ENCODE assay signal across 10 mouse cellular contexts in the genomic region with DNA sequence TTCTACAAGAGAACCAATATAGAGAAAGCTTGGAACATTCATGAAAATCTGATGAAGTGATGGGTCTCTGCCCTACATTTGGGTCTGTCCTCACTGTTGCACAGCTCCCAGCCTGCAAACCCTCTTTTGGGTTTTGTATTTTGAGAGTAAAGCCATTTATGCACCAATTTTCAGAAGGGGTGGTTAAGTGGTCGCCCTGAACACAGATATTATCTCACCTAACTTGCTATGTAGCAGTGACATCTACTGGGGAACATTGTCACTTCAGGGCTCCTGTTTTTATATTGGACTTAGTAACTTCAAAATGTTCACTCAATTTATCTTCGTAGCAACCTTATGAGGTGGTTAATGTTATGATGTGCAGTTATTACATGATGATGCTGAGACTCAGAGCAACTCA.
DNase-seq lines count a peak whose midpoint lies in the region; ATAC-seq and TF ChIP-seq lines count a peak whose summit lies in the region.
"Had no signal": no experiment of that assay in that cellular context is flagged by ENCODE, and none has a peak within 500 bp of the region (broad histone marks: within the 10 kb centered on the region; RNA-seq: fewer than 3 reads in every experiment).

No protein-coding gene starts in this region.

- no peak for TF ChIP-seq CTCF in liver, adult 2 months (IDR thresholded peaks at IDR 0.05; ENCODE audit: low read depth, low read length)

- H3K9me3 ChIP-seq in forebrain, embryonic 14.5 days (replicated peaks; ENCODE audit: control insufficient read depth, low read length): no peaks in the 10 kb centered on the region
- H3K9me3 ChIP-seq in forebrain, embryonic 11.5 days (ENCODE audit: control insufficient read depth, low read length): no peaks in the 10 kb centered on the region
- no peaks in the 10 kb centered on the region for H3K9me3 ChIP-seq in liver, embryonic 11.5 days (ENCODE audit: control insufficient read depth, low read length)
- H3K9me3 ChIP-seq: neural tube, embryonic 13.5 days had no signal

- H3K4me1 ChIP-seq in forebrain, embryonic 14.5 days (ENCODE audit: control insufficient read depth, insufficient read depth, low read length): peaks cover 2% of the 10 kb centered on the region; the same call in 1 of the 2 replicates
- H3K4me1 ChIP-seq in forebrain, embryonic 11.5 days (replicated peaks; ENCODE audit: control insufficient read depth, insufficient read depth, low read length): no peaks in the 10 kb centered on the region
- H3K4me1 ChIP-seq in liver, adult 2 months (ENCODE audit: control insufficient read depth, insufficient read depth, low read length): no peaks in the 10 kb centered on the region
- H3K4me1 ChIP-seq in liver, embryonic 11.5 days (replicated peaks; ENCODE audit: control insufficient read depth, insufficient read depth, low read length): no peaks in the 10 kb centered on the region
- H3K4me1 ChIP-seq: neural tube, embryonic 13.5 days had no signal

- no peaks in the 10 kb centered on the region for H3K27me3 ChIP-seq in forebrain, embryonic 14.5 days (replicated peaks; ENCODE audit: control insufficient read depth, insufficient read depth, low read length)
- peaks cover under 1% of the 10 kb centered on the region; the same call in 1 of the 2 replicates for H3K27me3 ChIP-seq in forebrain, embryonic 11.5 days (ENCODE audit: control insufficient read depth, insufficient read depth, low read length)
- no peaks in the 10 kb centered on the region for H3K27me3 ChIP-seq in liver, adult 2 months (ENCODE audit: control insufficient read depth, insufficient read depth, low read length)
- no peaks in the 10 kb centered on the region for H3K27me3 ChIP-seq in liver, embryonic 11.5 days (replicated peaks; ENCODE audit: control insufficient read depth, insufficient read depth, low read length)
- H3K27me3 ChIP-seq: neural tube, embryonic 13.5 days had no signal

- 46% methylated on average over 2 of the region's 2 CpGs for WGBS in forebrain, embryonic 14.5 days
- WGBS in forebrain, embryonic 11.5 days: 61% methylated on average over 2 of the region's 2 CpGs
- 43% methylated on average over 2 of the region's 2 CpGs for WGBS in liver, adult 2 months
- WGBS in liver, embryonic 11.5 days: 42% methylated on average over 2 of the region's 2 CpGs

- H3K36me3 ChIP-seq in forebrain, embryonic 14.5 days (ENCODE audit: control insufficient read depth, insufficient read depth, low read length): no peaks in the 10 kb centered on the region
- no peaks in the 10 kb centered on the region for H3K36me3 ChIP-seq in forebrain, embryonic 11.5 days (ENCODE audit: control insufficient read depth, insufficient read depth, low read length)
- H3K36me3 ChIP-seq in liver, adult 2 months (ENCODE audit: control insufficient read depth, insufficient read depth, low read length): no peaks in the 10 kb centered on the region
- no peaks in the 10 kb centered on the region for H3K36me3 ChIP-seq in liver, embryonic 11.5 days (ENCODE audit: control insufficient read depth, insufficient read depth, low read length)
- H3K36me3 ChIP-seq: G1E; neural tube, embryonic 13.5 days had no signal

- TF ChIP-seq POLR2A in liver, adult 2 months (IDR thresholded peaks at IDR 0.05; ENCODE audit: extremely low read depth, insufficient read depth, low read length): no peak

- H3K27ac ChIP-seq in forebrain, embryonic 14.5 days (ENCODE audit: low read depth, low read length): no peak overlapping the region
- no peak overlapping the region for H3K27ac ChIP-seq in forebrain, embryonic 11.5 days (ENCODE audit: low read depth, low read length)
- no peak overlapping the region for H3K27ac ChIP-seq in liver, adult 2 months (replicated peaks; ENCODE audit: insufficient read depth, low read depth, low read length)
- H3K27ac ChIP-seq in liver, embryonic 11.5 days (ENCODE audit: low read depth, low read length): no peak overlapping the region
- H3K27ac ChIP-seq: neural tube, embryonic 13.5 days had no signal

- ATAC-seq in forebrain, embryonic 14.5 days: no peak
- ATAC-seq in forebrain, embryonic 11.5 days (replicated peaks; ENCODE audit: low FRiP score): no peak
- no peak for ATAC-seq in liver, embryonic 11.5 days (replicated peaks; ENCODE audit: low FRiP score)

- DNase-seq in forebrain, embryonic 14.5 days (ENCODE audit: low spot score): peak; percentile 78
- DNase-seq in forebrain, embryonic 11.5 days (ENCODE audit: low spot score): no peak
- DNase-seq in liver, adult 2 months (ENCODE audit: extremely low read depth, low read depth, low spot score): peak; percentile 9
- no peak for DNase-seq in liver, embryonic 11.5 days (ENCODE audit: low spot score)
- peak; percentile 36 for DNase-seq in forelimb bud, embryonic 11.5 days (ENCODE audit: low read depth, low spot score)
- DNase-seq in retina, embryonic 14.5 days (ENCODE audit: low spot score): peak; percentile 62
- DNase-seq in cerebellum, postnatal 36 days: no peak
- no peak for DNase-seq in urinary bladder, adult 18-20 months (ENCODE audit: low spot score in 2 of 2)

- H3K9ac ChIP-seq in forebrain, embryonic 14.5 days (ENCODE audit: low read length): no peak overlapping the region
- H3K9ac ChIP-seq in forebrain, embryonic 11.5 days (ENCODE audit: low read length): no peak overlapping the region
- H3K9ac ChIP-seq in liver, adult 2 months (ENCODE audit: low read depth, low read length): no peak overlapping the region
- H3K9ac ChIP-seq in liver, embryonic 11.5 days (ENCODE audit: low read depth, low read length): no peak overlapping the region
- H3K9ac ChIP-seq: neural tube, embryonic 13.5 days had no signal

- H3K4me2 ChIP-seq in forebrain, embryonic 14.5 days (ENCODE audit: low read length): no peak overlapping the region
- no peak overlapping the region for H3K4me2 ChIP-seq in forebrain, embryonic 11.5 days (ENCODE audit: low read depth, low read length, severe bottlenecking)
- H3K4me2 ChIP-seq in liver, embryonic 11.5 days: no peak overlapping the region
- H3K4me2 ChIP-seq: neural tube, embryonic 13.5 days had no signal

- no peaks in the 10 kb centered on the region for H3K79me2 ChIP-seq in liver, adult 2 months (ENCODE audit: control insufficient read depth, insufficient read depth, low read length)

- H3K4me3 ChIP-seq in forebrain, embryonic 14.5 days (ENCODE audit: low read depth, low read length): no peak overlapping the region
- H3K4me3 ChIP-seq in forebrain, embryonic 11.5 days (ENCODE audit: low read depth, low read length): no peak overlapping the region
- H3K4me3 ChIP-seq in liver, adult 2 months (ENCODE audit: insufficient read depth, low read depth, low read length): no peak overlapping the region
- H3K4me3 ChIP-seq in liver, embryonic 11.5 days (ENCODE audit: low read depth, low read length): no peak overlapping the region
- H3K4me3 ChIP-seq: neural tube, embryonic 13.5 days had no signal

Comparison
In these comparisons a context has a peak if more than half of its experiments do, and no peak if none do; other contexts are left out.
1. DNase-seq: peak in forebrain, embryonic 14.5 days (single experiment), liver, adult 2 months (single experiment), forelimb bud, embryonic 11.5 days (single experiment) and retina, embryonic 14.5 days (single experiment); none in forebrain, embryonic 11.5 days (single experiment), liver, embryonic 11.5 days (single experiment), cerebellum, postnatal 36 days (0 of 2) and urinary bladder, adult 18-20 months (0 of 2).